Mouse (Mus musculus): ENCODE measurements at regions not wholly inside any gene's neighbourhood (a gene's known extent, or its start where the extent isn't known, plus 50 kb on each side); places are given as distances from the start of the nearest gene placed in this dataset.
A peak's percentile ranks its signal among the peaks of the same experiment; 100 is the strongest.

GRCm38 (mm10) chr4:127413997-127414964 is 56.3 kb upstream of the Gjb5 start:
- DNase-seq: peak; percentile 44
